Mouse (Mus musculus): Measurements from ENCODE around the gene Rtn1. TPM values are rescaled to one million over a fixed set of nuclear protein-coding genes. Genes with fewer than 3 reads are reported as not detected.

Gene Rtn1
- polyA plus RNA-seq, 2 experiments, result 2.4 to 5.9 TPM

DNA sequence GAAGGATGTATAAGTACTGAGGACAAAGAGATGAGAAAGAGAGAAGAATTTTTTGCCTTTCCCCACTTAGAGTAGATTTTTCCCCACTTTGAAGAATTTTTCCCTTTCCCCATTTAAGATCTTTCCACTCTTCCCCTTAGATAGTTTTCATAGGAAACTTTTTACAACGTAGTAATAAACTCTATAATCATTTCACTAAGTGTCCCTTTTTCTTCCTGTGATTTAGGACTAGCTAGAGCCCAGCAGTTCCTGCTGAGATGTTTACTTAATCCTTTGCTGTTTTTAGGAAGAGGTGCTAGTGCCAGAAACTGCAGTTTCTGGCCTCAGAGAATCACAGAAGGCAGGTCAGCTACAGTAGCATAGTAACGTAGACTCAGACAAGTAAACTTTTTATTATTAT lies 116.3 kb downstream of the Rtn1 start:
- no peak for DNase-seq (ENCODE audit: low spot score)
- Histone ChIP-seq H3K4me3 (replicated peaks; ENCODE audit: low read length) (no peak overlapping the region), H3K4me2 (replicated peaks; ENCODE audit: low read depth, low read length, severe bottlenecking) (no peak overlapping the region), H3K36me3 (ENCODE audit: control insufficient read depth, insufficient read depth, low read length) (no peaks in the 10 kb centered on the region), H3K9ac (ENCODE audit: low read depth, low read length, severe bottlenecking) (no peak overlapping the region), H3K27me3 (ENCODE audit: control insufficient read depth, insufficient read depth, low read length) (no peaks in the 10 kb centered on the region), H3K27ac (replicated peaks; ENCODE audit: low read depth, low read length) (no peak overlapping the region), H3K4me1 (ENCODE audit: control insufficient read depth, insufficient read depth, low read length) (no peaks in the 10 kb centered on the region), H3K9me3 (ENCODE audit: control insufficient read depth, low read length) (no peaks in the 10 kb centered on the region)
- TF ChIP-seq POLR2A (IDR thresholded peaks at IDR 0.05; ENCODE audit: borderline replicate concordance, extremely low read depth, insufficient read depth, insufficient read length), result no peak
- 50% methylated on average over 2 of the region's 2 CpGs for WGBS
- ATAC-seq (ENCODE audit: low FRiP score, low read depth), result no peak

GRCm38 (mm10) chr12:72291266-72291665 lies 117.6 kb downstream of the Rtn1 start:
- H3K4me2 ChIP-seq (replicated peaks; ENCODE audit: low read depth, low read length, severe bottlenecking), result no peak overlapping the region
- no peak overlapping the region for H3K27ac ChIP-seq (replicated peaks; ENCODE audit: low read depth, low read length)
- H3K4me1 ChIP-seq (ENCODE audit: control insufficient read depth, insufficient read depth, low read length), result no peaks in the 10 kb centered on the region
- no peak overlapping the region for H3K9ac ChIP-seq (ENCODE audit: low read depth, low read length, severe bottlenecking)
- no peaks in the 10 kb centered on the region for H3K27me3 ChIP-seq (ENCODE audit: control insufficient read depth, insufficient read depth, low read length)
- ATAC-seq (ENCODE audit: low FRiP score, low read depth), result no peak
- no peaks in the 10 kb centered on the region for H3K9me3 ChIP-seq (ENCODE audit: control insufficient read depth, low read length)
- H3K36me3 ChIP-seq (ENCODE audit: control insufficient read depth, insufficient read depth, low read length), result no peaks in the 10 kb centered on the region
- no peak overlapping the region for H3K4me3 ChIP-seq (replicated peaks; ENCODE audit: low read length)
- TF ChIP-seq POLR2A (IDR thresholded peaks at IDR 0.05; ENCODE audit: borderline replicate concordance, extremely low read depth, insufficient read depth, insufficient read length), result no peak
- 94% methylated on average over 4 of the region's 4 CpGs for WGBS
- no peak for DNase-seq (ENCODE audit: low spot score)

- no peak for TF ChIP-seq POLR2A (IDR thresholded peaks at IDR 0.05; ENCODE audit: borderline replicate concordance, extremely low read depth, insufficient read depth, insufficient read length)
- H3K4me2 ChIP-seq (replicated peaks; ENCODE audit: low read depth, low read length, severe bottlenecking), result no peak overlapping the region
- H3K4me1 ChIP-seq (ENCODE audit: control insufficient read depth, insufficient read depth, low read length), result no peaks in the 10 kb centered on the region
- no peaks in the 10 kb centered on the region for H3K9me3 ChIP-seq (ENCODE audit: control insufficient read depth, low read length)
- DNase-seq (ENCODE audit: low spot score) (no peak), ATAC-seq (ENCODE audit: low FRiP score, low read depth) (no peak)
- H3K27me3 ChIP-seq (ENCODE audit: control insufficient read depth, insufficient read depth, low read length), result no peaks in the 10 kb centered on the region
- no peak overlapping the region for H3K27ac ChIP-seq (replicated peaks; ENCODE audit: low read depth, low read length)
- 61% methylated on average over 3 of the region's 3 CpGs for WGBS
- H3K4me3 ChIP-seq (replicated peaks; ENCODE audit: low read length), result no peak overlapping the region
- no peak overlapping the region for H3K9ac ChIP-seq (ENCODE audit: low read depth, low read length, severe bottlenecking)
- no peaks in the 10 kb centered on the region for H3K36me3 ChIP-seq (ENCODE audit: control insufficient read depth, insufficient read depth, low read length)
Observed at GRCm38 (mm10) chr12:72288215-72288614, 120.6 kb downstream of the Rtn1 start.

DNA sequence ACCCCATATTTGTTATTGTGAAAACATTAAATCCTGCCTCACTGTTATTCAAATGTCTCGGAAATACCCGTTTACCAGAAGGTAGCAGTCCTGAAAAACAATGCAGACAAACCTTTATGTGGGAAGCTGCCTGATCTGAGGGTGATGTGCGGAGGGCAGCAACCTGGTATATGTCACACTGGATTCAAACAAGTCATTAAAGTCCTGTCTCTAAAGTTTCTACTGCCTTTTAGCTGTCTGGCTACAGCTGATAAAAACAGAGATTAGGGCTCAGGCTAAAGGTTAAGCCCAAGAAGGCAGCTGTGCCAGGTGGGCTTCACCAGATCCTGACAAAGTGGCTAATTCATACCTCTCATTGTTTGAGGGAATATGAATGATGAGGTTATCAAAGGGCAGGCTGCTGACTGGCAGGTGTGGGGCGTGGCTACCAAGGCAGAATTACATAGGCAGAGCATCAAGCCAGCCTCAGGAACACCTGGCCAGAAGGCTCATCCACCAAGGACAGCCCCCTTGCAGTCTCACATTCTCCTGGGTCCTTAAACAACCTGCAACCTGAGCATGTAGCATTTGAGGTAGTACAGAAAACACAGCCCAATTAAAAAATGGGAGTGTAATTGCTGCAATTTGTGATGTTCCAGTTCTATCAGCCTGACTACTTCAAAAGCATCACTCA lies 121.4 kb downstream of the Rtn1 start:
- 67% methylated on average over 4 of the region's 4 CpGs for WGBS

GRCm38 (mm10) chr12:72285366-72286345 lies 123.2 kb downstream of the Rtn1 start:
- no peak overlapping the region for H3K4me2 ChIP-seq (replicated peaks; ENCODE audit: low read depth, low read length, severe bottlenecking)
- H3K36me3 ChIP-seq (ENCODE audit: control insufficient read depth, insufficient read depth, low read length), result no peaks in the 10 kb centered on the region
- no peak overlapping the region for H3K27ac ChIP-seq (replicated peaks; ENCODE audit: low read depth, low read length)
- H3K9me3 ChIP-seq (ENCODE audit: control insufficient read depth, low read length), result no peaks in the 10 kb centered on the region
- no peak for ATAC-seq (ENCODE audit: low FRiP score, low read depth)
- H3K9ac ChIP-seq (ENCODE audit: low read depth, low read length, severe bottlenecking), result no peak overlapping the region
- H3K4me3 ChIP-seq (replicated peaks; ENCODE audit: low read length), result no peak overlapping the region
- DNase-seq (ENCODE audit: low spot score), result no peak
- H3K4me1 ChIP-seq (ENCODE audit: control insufficient read depth, insufficient read depth, low read length), result no peaks in the 10 kb centered on the region
- 87% methylated on average over 25 of the region's 25 CpGs for WGBS
- H3K27me3 ChIP-seq (ENCODE audit: control insufficient read depth, insufficient read depth, low read length), result no peaks in the 10 kb centered on the region
- no peak for TF ChIP-seq POLR2A (IDR thresholded peaks at IDR 0.05; ENCODE audit: borderline replicate concordance, extremely low read depth, insufficient read depth, insufficient read length)

More for the DNA sequence above, 121.4 kb downstream of the Rtn1 start:
- Histone ChIP-seq H3K36me3 (ENCODE audit: control insufficient read depth, insufficient read depth, low read length) (no peaks in the 10 kb centered on the region), H3K9me3 (ENCODE audit: control insufficient read depth, low read length) (no peaks in the 10 kb centered on the region), H3K27ac (replicated peaks; ENCODE audit: low read depth, low read length) (no peak overlapping the region), H3K4me1 (ENCODE audit: control insufficient read depth, insufficient read depth, low read length) (no peaks in the 10 kb centered on the region), H3K4me3 (replicated peaks; ENCODE audit: low read length) (no peak overlapping the region), H3K27me3 (ENCODE audit: control insufficient read depth, insufficient read depth, low read length) (no peaks in the 10 kb centered on the region), H3K9ac (ENCODE audit: low read depth, low read length, severe bottlenecking) (no peak overlapping the region), H3K4me2 (replicated peaks; ENCODE audit: low read depth, low read length, severe bottlenecking) (no peak overlapping the region)
- DNase-seq (ENCODE audit: low spot score) (no peak), ATAC-seq (ENCODE audit: low FRiP score, low read depth) (no peak)
- no peak for TF ChIP-seq POLR2A (IDR thresholded peaks at IDR 0.05; ENCODE audit: borderline replicate concordance, extremely low read depth, insufficient read depth, insufficient read length)
